Mouse (Mus musculus) MEL-GATA-1-ER (cell line): ENCODE data around the gene Dnajb13.

Source experiments
- DNase-seq: peaks from one replicate; pipeline ENCODE4 v3.0.0-alpha.2; 2012; ENCODE audit warnings: low read depth; ENCODE audit errors: extremely low read depth

The Dnajb13 gene

DNA sequence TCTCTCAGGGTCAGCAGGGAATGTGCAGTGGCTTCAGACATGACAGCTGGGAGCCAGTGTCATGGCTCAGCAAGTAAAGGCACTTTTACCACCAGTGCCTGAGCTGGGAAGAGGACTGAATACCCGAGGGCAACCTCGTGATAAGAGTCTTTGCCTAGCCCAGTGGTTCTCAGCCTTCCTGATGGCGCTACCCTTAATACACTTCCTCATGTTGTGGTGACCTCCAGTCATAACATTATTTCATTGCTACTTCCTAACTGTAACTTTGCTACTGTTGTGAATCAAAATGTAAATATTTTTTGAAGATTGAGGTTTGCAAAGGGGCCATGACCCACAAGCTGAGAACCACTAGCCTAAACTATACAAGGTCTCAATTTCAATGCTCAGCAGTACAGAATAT, 6.1 kb downstream of the Dnajb13 start:
- DNase-seq, result no peak

DNA sequence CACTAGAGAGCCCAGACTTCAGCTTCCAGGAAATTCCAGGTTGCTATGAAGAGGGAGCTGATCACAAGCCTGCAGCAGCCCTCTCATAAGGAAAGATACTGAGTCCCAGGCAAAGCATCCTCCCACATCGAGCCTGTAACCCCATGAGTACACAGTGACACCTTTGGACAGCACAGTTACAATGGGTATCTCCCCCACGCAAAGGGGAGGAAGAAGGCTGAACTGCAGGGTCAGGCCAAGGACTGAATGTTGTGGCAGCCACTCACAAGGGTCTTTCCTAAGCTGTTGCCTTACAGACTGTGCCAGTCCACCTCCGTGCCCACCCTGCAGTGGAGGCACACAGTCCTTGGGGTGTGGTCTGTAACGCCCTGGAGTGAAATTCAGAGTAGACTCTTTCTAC, 8.3 kb downstream of the Dnajb13 start:
- no peak for DNase-seq

DNA sequence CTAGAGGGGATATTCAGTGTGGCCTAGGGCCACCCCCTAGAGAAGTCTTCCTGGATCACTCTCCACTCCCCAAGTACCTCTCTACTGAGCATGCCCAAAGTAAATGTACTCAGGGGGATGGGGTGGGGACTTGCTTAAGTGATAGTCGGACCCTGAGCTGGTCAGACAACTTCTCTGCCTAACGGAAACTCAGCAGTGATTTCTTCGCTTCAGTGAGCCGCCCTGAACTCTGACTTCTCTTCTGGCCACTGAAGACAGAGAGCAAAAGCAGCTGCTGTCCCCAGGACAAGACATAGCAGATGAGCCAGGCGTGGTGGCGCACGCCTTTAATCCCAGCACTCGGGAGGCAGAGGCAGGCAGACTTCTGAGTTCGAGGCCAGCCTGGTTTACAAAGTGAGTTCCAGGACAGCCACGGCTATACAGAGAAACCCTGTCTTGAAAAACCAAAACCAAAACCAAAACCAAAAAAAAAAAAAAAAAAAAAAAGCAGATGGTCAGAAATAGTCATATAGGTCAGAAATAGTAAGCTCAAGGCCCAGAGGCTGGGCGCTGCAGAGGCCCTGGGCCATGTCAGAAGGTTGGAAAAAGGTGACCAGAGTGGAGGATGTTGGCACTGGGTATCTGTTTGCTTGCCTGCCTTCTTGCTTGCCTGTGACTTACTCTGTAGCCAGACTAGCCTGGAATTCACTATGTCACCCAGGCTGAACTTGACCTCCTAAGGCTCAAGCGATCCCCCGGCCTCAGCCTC, 9.8 kb downstream of the Dnajb13 start:
- no peak for DNase-seq

DNA sequence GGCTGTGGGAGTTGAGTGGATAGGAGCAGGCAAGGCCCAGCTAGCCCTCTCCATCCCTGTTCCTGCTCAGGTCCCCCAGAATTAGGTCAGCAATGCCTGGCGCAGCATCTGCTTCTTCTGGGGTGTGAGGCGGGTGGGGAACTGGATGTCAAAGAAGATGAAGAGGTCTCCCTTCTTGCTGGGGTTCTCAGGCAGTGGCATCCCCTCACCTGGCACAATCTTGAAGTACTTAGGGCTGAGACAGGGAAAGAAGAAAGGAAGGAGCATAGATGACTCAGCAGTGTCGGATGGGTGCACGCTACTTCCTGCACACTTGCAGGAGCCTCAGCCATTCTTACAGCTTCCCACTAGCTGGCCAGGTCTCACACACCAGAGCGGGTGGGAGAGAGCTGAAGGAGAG, 11.7 kb downstream of the Dnajb13 start:
- DNase-seq, result no peak

DNA sequence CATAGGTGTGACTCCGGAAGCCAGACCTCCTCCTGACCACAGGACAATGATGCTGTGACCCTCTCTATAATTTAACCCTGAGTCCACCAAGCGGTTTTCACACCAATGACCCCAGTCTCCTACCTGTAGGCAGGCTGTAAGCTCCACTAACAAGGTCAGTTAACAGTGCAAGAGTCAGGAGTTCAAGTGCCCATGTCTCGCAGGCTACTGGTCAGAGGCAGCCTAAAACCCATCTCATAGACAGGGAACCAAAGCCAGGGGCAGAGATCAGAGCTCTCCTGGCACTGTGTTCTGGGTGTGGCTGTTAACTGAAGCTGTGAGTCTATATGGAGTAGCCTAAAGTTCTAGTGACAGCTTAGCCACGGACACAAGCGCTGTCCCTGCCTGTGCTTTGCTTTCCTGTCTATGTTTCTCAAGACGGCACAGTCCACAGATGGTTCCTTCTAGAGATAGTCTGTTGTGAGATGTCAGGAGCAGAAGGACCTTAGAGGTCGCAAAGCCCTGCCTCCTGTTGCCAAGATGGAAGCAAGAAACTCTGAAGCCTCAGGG, 12.3 kb downstream of the Dnajb13 start:
- no peak for DNase-seq

DNA sequence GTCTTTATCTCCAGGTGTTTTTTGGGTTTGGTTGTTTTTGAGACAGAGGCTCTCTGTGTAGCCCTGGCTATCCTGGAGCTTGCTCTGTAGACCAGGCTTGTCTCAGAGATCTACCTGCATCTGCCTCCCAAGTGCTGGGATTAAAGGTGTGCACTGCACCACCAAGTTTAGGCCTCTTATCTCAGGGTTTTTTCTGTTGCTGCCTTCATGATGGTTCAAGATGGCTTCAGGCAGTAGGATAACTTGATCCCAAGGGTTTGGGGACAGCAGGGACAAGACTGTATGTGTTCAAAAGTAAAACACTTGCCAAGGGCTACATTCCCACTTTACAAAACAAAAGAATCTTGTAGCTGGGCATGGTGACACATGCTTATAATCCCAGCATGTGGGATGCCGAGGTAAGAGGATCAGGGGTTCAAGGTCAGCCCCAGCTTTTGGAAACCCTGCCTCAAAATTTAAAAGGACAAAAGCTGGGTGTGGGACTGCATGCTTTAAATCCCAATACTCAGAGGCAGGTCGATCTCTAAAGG, 12.9 kb downstream of the Dnajb13 start:
- no peak for DNase-seq

DNA sequence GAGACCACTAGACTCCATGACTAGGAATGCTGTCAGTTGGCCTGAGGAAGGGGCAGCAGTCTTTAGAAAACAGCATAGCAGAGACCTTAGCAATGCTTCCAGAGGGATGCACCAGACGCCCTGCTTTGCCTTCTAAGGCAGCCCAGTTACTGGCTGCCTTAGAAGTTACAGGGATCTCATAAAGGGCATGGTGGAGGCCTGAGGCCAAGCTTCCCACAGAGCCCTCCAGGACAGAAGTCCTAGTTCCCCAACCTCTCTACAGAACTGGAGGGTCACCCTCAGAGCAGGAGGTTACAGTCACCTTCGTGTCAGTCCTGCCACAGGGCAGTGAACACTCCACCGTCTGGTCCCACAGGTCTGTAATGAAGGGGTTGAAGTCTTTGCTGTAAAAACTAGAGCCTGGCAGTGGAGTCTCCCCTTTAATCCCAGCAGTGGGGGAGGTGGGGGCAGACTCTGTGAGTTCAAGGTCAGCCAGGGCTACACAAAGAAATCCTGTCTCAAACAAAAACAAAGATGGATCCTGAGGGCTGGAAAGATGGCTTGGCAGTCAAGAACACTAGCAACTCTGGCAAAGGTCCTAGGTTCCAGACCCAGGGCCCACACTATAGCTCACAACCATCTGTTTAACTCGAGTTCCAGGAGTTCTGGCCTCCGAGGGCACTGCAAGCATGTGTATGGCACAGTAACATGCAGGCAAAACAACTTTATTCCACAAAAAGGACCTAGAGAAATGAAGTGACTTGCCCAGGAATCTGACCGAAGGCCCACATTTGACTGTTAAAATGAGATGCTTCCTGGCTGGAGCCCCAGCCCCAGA, 13.5 kb downstream of the Dnajb13 start:
- no peak for DNase-seq

DNA sequence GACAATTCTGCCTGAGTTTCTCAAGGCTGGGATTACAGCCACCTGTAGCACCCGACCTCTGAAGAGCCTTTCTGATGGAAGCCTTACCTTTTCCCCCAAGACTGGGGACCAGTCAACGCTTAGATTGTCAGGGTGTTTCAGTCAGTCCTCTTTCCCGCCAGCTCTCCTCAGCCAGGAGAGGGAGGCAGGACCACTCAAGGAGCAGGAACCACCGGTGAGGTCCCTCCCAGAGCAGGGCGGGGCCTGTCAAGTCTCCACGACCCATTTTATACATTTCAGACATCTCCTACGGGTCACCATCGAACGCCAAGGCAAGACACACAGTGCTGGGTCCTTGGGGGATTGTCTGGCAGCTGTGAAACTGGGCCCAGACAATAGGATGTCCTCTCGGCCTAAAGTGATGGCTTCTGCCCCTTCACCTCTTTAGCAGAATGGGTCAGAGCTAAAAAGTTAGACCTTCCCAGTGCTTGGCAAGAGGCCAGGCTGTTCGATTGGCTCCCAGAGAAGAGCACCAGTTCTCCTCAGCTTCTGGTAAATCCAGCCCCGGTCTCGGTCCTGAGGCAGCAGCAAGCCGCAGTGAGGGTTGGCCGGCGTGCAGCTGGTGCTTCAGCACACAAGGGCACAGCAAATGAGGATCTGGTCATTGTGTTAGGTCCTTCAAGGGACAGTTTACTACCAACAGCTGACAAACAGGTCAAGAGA, 14.3 kb downstream of the Dnajb13 start:
- DNase-seq, result no peak

DNA sequence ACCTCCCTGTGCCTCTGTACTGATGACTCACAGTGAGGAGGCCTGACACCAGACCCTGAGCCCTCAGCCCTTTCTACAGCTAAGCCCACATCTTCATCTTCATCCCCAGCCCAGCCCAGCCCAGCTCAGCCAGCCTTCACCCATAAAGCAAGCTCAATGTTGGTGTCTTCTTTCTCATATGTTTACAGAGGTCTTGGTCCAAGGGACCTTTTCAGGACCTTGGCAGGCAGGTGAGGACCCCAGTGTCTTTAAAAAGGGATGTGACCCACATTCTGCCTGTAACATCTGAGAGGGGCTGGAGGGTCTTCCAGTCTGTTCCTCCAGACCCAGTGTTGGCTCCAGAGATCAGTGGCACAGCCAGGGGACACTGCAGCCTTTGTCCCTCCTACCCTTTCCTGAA, 15.3 kb downstream of the Dnajb13 start:
- DNase-seq, result no peak

DNA sequence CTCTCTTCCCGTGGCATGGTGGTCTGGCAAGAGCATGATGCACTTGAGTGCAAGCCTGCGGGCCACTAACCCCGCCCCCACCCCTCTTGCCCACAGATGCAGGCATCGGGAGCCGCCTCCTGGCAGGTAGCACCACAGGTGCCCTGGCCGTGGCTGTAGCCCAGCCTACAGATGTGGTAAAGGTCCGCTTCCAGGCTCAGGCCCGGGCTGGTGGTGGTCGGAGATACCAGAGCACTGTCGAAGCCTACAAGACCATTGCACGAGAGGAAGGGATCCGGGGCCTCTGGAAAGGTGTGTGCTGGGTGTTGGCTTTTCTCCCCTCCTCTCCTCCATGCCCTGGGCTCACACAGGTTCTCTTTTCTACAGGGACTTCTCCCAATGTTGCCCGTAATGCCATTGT, 16.8 kb downstream of the Dnajb13 start:
- no peak for DNase-seq

DNA sequence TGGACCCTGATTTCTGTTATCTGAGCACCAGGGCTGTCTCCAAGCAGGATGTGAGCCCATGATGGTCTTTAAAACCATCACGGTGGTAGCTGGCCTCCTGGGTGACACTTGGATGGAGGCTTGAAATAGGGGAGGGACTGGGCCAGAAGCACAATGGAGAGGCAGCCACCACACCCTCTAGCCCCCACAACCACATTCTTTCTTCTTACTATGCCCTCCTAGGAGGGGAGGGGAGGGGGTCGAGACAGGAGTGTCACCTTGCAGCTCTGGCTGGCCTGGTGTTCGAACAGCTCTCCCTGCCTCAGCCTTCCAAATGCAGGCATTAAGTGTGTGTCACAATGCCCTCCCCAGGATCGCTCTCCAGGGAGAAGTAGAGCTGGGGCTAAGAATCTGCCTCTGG, 17.4 kb downstream of the Dnajb13 start:
- DNase-seq, result no peak

DNA sequence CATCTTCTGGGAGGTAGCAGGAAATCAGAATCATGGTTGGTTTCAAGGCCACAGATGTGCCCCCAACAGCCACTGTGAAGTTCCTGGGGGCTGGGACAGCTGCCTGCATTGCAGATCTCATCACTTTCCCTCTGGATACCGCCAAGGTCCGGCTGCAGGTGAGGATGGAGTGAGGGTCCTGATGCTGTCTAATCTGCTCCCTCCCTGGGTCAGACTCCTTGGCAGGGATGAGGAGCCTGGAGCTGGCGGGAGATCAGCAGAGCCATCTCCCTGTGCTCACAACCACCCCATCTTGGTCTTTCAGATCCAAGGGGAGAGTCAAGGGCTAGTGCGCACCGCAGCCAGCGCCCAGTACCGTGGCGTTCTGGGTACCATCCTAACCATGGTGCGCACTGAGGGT, 18.0 kb downstream of the Dnajb13 start:
- DNase-seq, result no peak

DNA sequence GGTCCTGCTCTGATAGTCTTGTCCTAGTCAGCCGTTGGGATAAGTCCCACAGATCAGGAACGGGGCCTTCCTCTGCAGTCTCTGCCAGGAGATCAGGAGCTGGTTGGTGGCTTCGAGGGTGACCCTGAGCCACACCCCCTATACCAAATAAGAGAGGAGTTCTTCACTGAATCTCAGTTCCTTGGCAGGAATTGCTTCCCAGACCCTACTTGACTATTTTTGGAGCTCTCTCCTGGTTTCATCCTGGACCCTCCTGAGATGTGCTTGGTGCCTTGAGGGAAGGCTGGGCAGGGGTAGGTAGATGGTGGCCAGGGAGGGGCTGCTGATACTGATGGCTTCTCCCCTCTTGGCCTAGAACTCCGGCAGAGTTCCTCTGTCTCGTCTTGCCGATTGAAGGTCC, 18.4 kb downstream of the Dnajb13 start:
- no peak for DNase-seq

DNA sequence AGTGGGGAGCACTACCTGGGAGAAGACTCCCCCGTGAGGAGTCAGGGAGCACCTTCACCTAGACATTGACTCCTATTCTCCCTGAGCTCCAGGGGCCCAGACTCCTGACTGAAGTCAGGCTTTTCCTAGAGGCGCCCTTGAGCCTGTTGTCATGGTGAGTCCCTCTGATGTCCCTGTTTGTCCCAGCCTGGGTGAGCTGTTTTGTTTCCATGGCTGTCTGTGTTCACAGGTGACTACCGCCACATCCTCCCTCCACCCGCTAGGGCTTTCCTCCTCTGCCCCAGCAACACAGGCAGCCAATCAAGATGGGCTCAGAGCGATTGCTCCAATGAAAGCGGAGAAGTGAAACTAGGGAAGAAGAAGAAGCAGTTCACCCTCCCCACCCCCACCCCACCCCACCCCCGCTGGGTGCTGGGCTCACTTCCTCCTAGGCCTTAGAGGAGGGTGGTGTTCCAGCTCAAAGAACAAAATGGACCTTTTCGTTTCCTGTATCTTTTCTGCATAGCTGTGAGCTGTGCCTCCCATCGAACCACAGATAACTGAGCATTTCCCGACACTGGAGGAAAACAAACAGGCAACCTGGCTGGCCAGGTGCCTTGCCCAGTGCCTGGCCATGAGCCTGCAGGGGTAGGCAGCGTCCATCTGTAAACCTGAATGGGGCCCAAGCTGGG, 19.0 kb downstream of the Dnajb13 start:
- DNase-seq, result peak; percentile 90

DNA sequence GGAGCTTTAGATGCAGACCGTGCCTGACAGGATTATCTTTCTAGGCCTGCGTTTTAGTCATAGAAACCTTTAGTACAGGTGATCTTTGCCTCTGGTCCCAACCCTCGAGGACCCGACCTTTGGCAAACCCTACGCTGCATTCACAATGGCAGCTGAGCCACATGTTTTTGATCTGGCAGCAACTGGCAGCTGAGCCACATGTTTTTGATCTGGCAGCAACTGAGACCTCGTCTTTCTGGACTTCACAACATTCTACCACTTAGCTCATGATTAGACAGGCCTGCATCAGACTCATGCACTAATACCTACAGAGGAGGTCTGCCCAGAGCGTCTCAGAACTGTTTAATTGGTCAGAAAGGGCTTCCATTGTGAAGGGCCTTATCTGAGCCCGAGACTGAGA, 19.7 kb downstream of the Dnajb13 start:
- DNase-seq, result no peak

DNA sequence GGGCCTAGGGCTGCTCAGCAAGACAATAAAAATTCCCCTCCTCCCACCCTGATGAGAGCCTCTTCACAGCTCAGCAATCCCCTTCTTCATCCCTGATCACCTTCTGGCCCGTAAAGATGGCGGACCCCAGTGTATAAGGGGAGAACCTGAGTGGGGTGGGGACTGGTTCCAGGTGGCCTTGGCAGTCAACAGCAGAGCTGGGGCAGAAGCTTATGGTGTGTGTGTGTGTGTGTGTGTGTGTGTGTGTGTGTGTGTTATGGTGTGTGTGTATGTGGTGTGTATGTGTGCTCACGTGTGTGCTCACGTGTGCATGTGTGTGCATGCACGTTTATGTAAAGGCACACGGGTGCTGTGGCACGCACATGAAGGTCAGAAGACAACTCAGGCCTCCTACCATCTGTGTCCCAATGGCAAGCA, 20.3 kb downstream of the Dnajb13 start:
- no peak for DNase-seq

DNA sequence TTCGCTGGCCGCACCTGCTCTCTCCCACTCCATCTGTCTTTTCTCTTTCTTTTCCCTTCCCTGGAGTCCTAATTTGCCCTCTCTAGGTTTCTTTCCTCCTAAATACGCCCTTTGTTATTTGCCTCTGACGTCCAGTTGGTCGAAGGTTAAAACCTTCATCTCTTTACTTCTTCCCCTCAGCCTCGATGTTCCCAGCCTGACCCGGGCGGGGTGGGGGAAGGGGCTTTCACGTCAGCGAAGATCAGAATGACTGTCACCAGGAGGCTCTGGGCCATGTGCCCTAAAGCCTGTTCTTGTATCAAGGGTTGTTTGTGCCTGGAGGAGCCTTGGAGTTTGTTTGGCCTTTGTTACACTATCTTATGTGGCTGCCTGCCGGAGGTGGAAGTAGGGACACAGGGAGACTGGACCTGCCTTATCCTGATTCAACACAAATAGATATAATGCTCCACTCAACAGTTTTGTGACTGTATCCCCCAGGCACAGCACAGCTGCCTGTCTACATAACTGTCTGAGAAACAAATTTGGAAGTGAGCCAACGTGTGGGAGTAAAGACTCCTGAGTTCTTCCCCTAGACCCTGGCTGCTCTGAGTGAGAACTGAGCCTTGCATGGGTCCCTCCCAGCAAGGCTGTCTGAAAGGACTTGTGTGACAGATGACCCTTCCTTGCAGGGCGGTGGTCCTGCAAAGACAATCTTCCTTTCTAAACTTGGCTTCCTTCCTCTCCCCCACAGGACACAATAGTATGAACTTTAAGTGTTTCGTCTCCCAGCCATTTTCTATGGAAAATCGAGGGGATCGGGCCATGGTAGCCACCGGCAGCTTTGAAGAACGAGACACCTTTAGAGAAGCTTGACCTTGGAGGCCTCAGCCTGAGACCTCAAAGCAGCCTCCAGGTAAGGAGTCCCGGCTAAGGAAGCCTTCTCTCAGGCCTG, 21.0 kb downstream of the Dnajb13 start:
- DNase-seq, result peak; percentile 81

DNA sequence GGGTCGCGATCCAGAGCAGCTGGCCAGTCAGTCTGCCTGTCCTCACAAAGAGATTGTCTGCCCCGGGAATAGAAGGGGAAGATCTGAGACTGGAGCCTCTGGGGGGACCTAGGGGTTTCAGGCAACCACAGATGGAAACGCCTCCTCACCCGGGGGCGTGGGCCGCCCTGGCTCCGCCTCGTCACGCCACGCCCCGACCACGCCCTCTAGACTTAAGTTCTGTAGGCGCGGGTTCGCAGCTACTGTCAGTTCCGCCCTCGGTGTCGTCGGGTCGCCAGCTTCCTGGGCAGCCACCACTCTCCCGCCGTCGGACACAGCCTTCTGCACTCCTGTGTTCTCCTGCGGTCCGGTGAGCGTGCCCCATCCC, 21.7 kb downstream of the Dnajb13 start, which contains the start of gene Ucp2:
Ucp2 (plus strand) TSS at position 221 of the 367 bp plus-strand sequence.
- DNase-seq, result peak; percentile 83

DNA sequence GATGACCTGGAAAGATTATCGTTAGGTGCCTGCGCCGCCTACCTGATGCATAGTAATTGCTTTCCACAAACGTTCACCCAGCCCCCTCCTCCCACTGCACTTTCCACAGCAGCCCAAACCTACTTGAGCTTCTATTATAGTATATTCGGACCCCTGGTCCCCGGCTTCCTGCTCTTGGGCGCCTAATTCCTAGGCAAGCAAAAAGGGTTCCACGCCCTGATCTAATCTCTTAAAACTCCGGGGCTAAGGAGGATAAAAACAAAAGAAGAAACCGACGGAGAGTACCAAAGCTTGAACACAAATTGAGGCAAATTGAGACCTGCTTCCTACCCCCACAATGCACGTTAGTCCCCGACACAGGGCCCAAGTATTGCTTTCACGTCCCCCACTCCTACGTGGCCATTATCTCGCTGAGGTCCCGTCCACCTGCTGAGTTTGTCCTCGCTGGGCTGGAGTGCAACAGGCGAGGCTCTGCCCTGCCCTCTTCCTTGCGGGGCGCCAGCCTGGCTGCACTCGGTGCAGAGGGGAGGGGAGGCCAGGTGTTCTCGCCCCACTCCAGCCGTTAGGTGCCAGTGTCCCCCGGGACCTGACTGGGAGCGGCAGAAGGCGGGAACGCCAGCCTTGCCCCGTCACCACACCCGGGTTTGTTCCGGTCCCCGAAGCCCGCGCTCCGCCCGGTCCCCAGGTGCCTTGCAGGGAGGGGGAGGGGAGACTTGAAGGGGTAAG, 22.2 kb downstream of the Dnajb13 start:
- peak; percentile 68 for DNase-seq
